In genomic region chr15:10717284-10717683, GRCm38 (mm10) we compare ENCODE assay signal across 21 mouse cellular contexts. TPM values are rescaled to one million over a fixed set of nuclear protein-coding genes. Genes with fewer than 3 reads are reported as not detected.
DNase-seq lines count a peak whose midpoint lies in the region; ATAC-seq and TF ChIP-seq lines count a peak whose summit lies in the region.
"Had no signal": no experiment of that assay in that cellular context is flagged by ENCODE, and none has a peak within 500 bp of the region (broad histone marks: within the 10 kb centered on the region; RNA-seq: fewer than 3 reads in every experiment).

No protein-coding gene starts in this region.

- no peaks in the 10 kb centered on the region for H3K27me3 ChIP-seq in lung, embryonic 16.5 days (ENCODE audit: control insufficient read depth, insufficient read depth, low read depth, low read length)
- H3K27me3 ChIP-seq in midbrain, embryonic 11.5 days (ENCODE audit: control insufficient read depth, insufficient read depth, low read length): no peaks in the 10 kb centered on the region
- no peaks in the 10 kb centered on the region for H3K27me3 ChIP-seq in midbrain, embryonic 15.5 days (replicated peaks)
- H3K27me3 ChIP-seq: embryonic facial prominence, embryonic 13.5 days; embryonic facial prominence, embryonic 15.5 days; forebrain, embryonic 12.5 days had no signal

- H3K27ac ChIP-seq in lung, embryonic 16.5 days (ENCODE audit: low read length): peak overlapping the region; percentile 96
- no peak overlapping the region for H3K27ac ChIP-seq in midbrain, embryonic 11.5 days (ENCODE audit: low read depth, low read length)
- H3K27ac ChIP-seq in midbrain, embryonic 15.5 days: no peak overlapping the region
- H3K27ac ChIP-seq: embryonic facial prominence, embryonic 13.5 days; embryonic facial prominence, embryonic 15.5 days; forebrain, embryonic 10.5 days; forebrain, embryonic 12.5 days had no signal

- no peak for TF ChIP-seq POLR2A in lung, adult 2 months (IDR thresholded peaks at IDR 0.05; ENCODE audit: borderline replicate concordance, extremely low read depth, low read depth, low read length)

- ATAC-seq in lung, embryonic 16.5 days (ENCODE audit: low read depth): no peak
- no peak for ATAC-seq in midbrain, embryonic 11.5 days (ENCODE audit: low FRiP score)
- no peak for ATAC-seq in midbrain, embryonic 15.5 days (replicated peaks)
- ATAC-seq: forebrain, embryonic 14.5 days; forebrain, embryonic 16.5 days had no signal

- WGBS in lung, embryonic 16.5 days: 50% methylated on average over 1 of the region's 1 CpGs
- WGBS in lung, adult 2 months: 89% methylated on average over 1 of the region's 1 CpGs
- WGBS in midbrain, embryonic 11.5 days: 90% methylated on average over 1 of the region's 1 CpGs
- WGBS in midbrain, embryonic 15.5 days: 93% methylated on average over 1 of the region's 1 CpGs

- no peak for DNase-seq in lung, adult 2 months
- peak; percentile 26 for DNase-seq in midbrain, embryonic 11.5 days (ENCODE audit: low spot score, missing footprints)
- DNase-seq: adrenal gland, adult 2 months; adrenal gland, postnatal 10 days; adrenal gland, postnatal 25 days; cerebellum, adult 11 months; cerebellum, adult 18-20 months; cerebellum, adult 8-10 months; cerebellum, adult 9-11 months; cerebellum, postnatal 14 days; cerebellum, postnatal 36 days; embryo, embryonic 11 days had no signal

- H3K4me3 ChIP-seq in lung, embryonic 16.5 days (ENCODE audit: low read length): no peak overlapping the region
- no peak overlapping the region for H3K4me3 ChIP-seq in lung, adult 2 months (replicated peaks; ENCODE audit: extremely low read depth, low read depth, low read length)
- H3K4me3 ChIP-seq in midbrain, embryonic 11.5 days (ENCODE audit: low read depth, low read length): no peak overlapping the region
- H3K4me3 ChIP-seq in midbrain, embryonic 15.5 days: no peak overlapping the region
- H3K4me3 ChIP-seq: embryonic facial prominence, embryonic 13.5 days; embryonic facial prominence, embryonic 15.5 days; erythroblast, embryonic 14.5 days; forebrain, embryonic 10.5 days; forebrain, embryonic 12.5 days had no signal

- no peaks in the 10 kb centered on the region for H3K9me3 ChIP-seq in lung, embryonic 16.5 days (ENCODE audit: control insufficient read depth, low read length)
- H3K9me3 ChIP-seq in midbrain, embryonic 11.5 days (ENCODE audit: control insufficient read depth, low read length): no peaks in the 10 kb centered on the region; the same call in 1 of the 2 replicates
- no peaks in the 10 kb centered on the region for H3K9me3 ChIP-seq in midbrain, embryonic 15.5 days
- H3K9me3 ChIP-seq: embryonic facial prominence, embryonic 15.5 days; forebrain, embryonic 12.5 days had no signal

- peaks cover 7% of the 10 kb centered on the region for H3K4me1 ChIP-seq in lung, embryonic 16.5 days (replicated peaks; ENCODE audit: control insufficient read depth, insufficient read depth, low read length)
- peaks cover 6% of the 10 kb centered on the region for H3K4me1 ChIP-seq in lung, adult 2 months (ENCODE audit: control insufficient read depth, insufficient read depth, low read length)
- H3K4me1 ChIP-seq in midbrain, embryonic 11.5 days (ENCODE audit: control insufficient read depth, insufficient read depth, low read length): peaks cover 11% of the 10 kb centered on the region
- H3K4me1 ChIP-seq in midbrain, embryonic 15.5 days: peaks cover 22% of the 10 kb centered on the region

- no peaks in the 10 kb centered on the region for H3K36me3 ChIP-seq in lung, embryonic 16.5 days (ENCODE audit: control insufficient read depth, insufficient read depth, low read length)
- H3K36me3 ChIP-seq in midbrain, embryonic 11.5 days (ENCODE audit: control insufficient read depth, insufficient read depth, low read length): no peaks in the 10 kb centered on the region
- no peaks in the 10 kb centered on the region for H3K36me3 ChIP-seq in midbrain, embryonic 15.5 days (replicated peaks)
- H3K36me3 ChIP-seq: embryonic facial prominence, embryonic 15.5 days; forebrain, embryonic 10.5 days; forebrain, embryonic 12.5 days had no signal

- TF ChIP-seq CTCF in lung, adult 2 months (IDR thresholded peaks at IDR 0.05; ENCODE audit: insufficient read depth, low read length): no peak

- H3K9ac ChIP-seq in lung, embryonic 16.5 days (ENCODE audit: low read length): no peak overlapping the region
- no peak overlapping the region for H3K9ac ChIP-seq in midbrain, embryonic 11.5 days (ENCODE audit: low read length)
- no peak overlapping the region for H3K9ac ChIP-seq in midbrain, embryonic 15.5 days
- H3K9ac ChIP-seq: embryonic facial prominence, embryonic 13.5 days; embryonic facial prominence, embryonic 15.5 days; forebrain, embryonic 12.5 days had no signal

- no peak overlapping the region for H3K4me2 ChIP-seq in lung, embryonic 16.5 days (ENCODE audit: low read depth, low read length)
- no peak overlapping the region for H3K4me2 ChIP-seq in midbrain, embryonic 11.5 days
- H3K4me2 ChIP-seq in midbrain, embryonic 15.5 days: no peak overlapping the region
- H3K4me2 ChIP-seq: embryonic facial prominence, embryonic 13.5 days; embryonic facial prominence, embryonic 15.5 days; forebrain, embryonic 12.5 days had no signal

RNA-seq across cellular contexts. Expression of gene Rai14, which starts 2.9 kb away (rescaled TPM):
- 80.9 and 84.2 TPM in 2 replicates for polyA plus RNA-seq in lung, embryonic 16.5 days (2015; fragmentation: Nextera tagmentation; extraction: Ambion mirVana)
- polyA plus RNA-seq in lung, adult 2 months (2012; rRNA removed): 9.4 and 14.3 TPM in 2 replicates
- polyA plus RNA-seq in midbrain, embryonic 11.5 days (2014; fragmentation: Nextera tagmentation; extraction: Ambion mirVana): 74.7 and 80.6 TPM in 2 replicates
- 14.0 and 14.5 TPM in 2 replicates for polyA plus RNA-seq in midbrain, embryonic 15.5 days (2015; fragmentation: Nextera tagmentation; extraction: Ambion mirVana)
- polyA plus RNA-seq: erythroblast, embryonic 14.5 days had no signal
